Mouse (Mus musculus) limb, embryonic 12.5 days (tissue): ENCODE measurements around the gene Gm3149. TPM values are rescaled to one million over a fixed set of nuclear protein-coding genes. Genes with fewer than 3 reads are reported as not detected.
"Not testable (repeated sequence)": the region's sequence is repeated elsewhere in the genome, so short reads cannot be mapped to it uniquely, and the experiment has no call there.

Experiments used
- ATAC-seq: fragments of 200-750 bp; cut with Nextera tagmentation; 2 replicates; pipeline ENCODE4 v1.8.0; 2017; ENCODE audit warnings: low read depth, moderate TSS enrichment; ENCODE audit not compliant: insufficient number of reproducible peaks, insufficient read depth, low FRiP score, low TSS enrichment
- H3K27ac ChIP-seq: fragments of 300-500 bp; sonication (generic); 2 replicates; pipeline ENCODE4 v1.5.1; 2016; ENCODE audit warnings: mild to moderate bottlenecking, moderate library complexity
- H3K27me3 ChIP-seq: fragments of 300-500 bp; sonication (generic); 2 replicates; pipeline ENCODE4 v1.6.1; 2016; ENCODE audit warnings: mild to moderate bottlenecking, moderate library complexity
- H3K36me3 ChIP-seq: fragments of 300-500 bp; sonication (generic); 2 replicates; pipeline ENCODE4 v1.6.1; 2016; ENCODE audit warnings: mild to moderate bottlenecking, moderate library complexity
- H3K4me1 ChIP-seq: fragments of 300-500 bp; sonication (generic); replicated peaks from 2 replicates; pipeline ENCODE4 v1.6.1; 2016
- H3K4me2 ChIP-seq: fragments of 300-500 bp; sonication (generic); 2 replicates; pipeline ENCODE4 v1.6.1; 2016; ENCODE audit warnings: mild to moderate bottlenecking, moderate library complexity
- H3K4me3 ChIP-seq: fragments of 300-500 bp; sonication (generic); replicated peaks from 2 replicates; pipeline ENCODE4 v1.5.1; 2016; ENCODE audit warnings: mild to moderate bottlenecking
- H3K9ac ChIP-seq: fragments of 300-500 bp; sonication (generic); replicated peaks from 2 replicates; pipeline ENCODE4 v1.6.1; 2016; ENCODE audit warnings: mild to moderate bottlenecking, moderate library complexity
- H3K9me3 ChIP-seq: fragments of 300-500 bp; sonication (generic); 2 replicates; pipeline ENCODE4 v1.6.1; 2016; ENCODE audit warnings: mild to moderate bottlenecking, moderate library complexity
- WGBS: fragments of 180-500 bp; shearing (Covaris S2); methylation state at CpG from one replicate; pipeline ENCODE4 v1.1.7; 2016; 5-methylcytosine and 5-hydroxymethylcytosine counted together
- polyA plus RNA-seq: library from polyadenylated mRNA; unstranded; fragments of >200 nt; fragmentation: Nextera tagmentation; extraction: Ambion mirVana; gene quantifications from 2 replicates; pipeline ENCODE4 v1.2.1, GENCODE M21; 2016

Gene Gm3149
- polyA plus RNA-seq = not detected in 2 replicates

- not testable (repeated sequence) for ATAC-seq, H3K9me3 ChIP-seq, H3K9ac ChIP-seq, H3K36me3 ChIP-seq, H3K4me2 ChIP-seq, H3K4me3 ChIP-seq, H3K27me3 ChIP-seq, H3K4me1 ChIP-seq, H3K27ac ChIP-seq
- WGBS = no CpG with 5 or more reads among the region's 1 CpGs
Measured at GRCm38 (mm10) chr14:4316983-4317382, at the start of gene Gm3149. Gm3149 (plus strand) TSS chr14:4317283.

- H3K4me1 ChIP-seq, H3K27ac ChIP-seq, H3K4me2 ChIP-seq, ATAC-seq, H3K4me3 ChIP-seq, H3K27me3 ChIP-seq, H3K36me3 ChIP-seq, H3K9ac ChIP-seq, H3K9me3 ChIP-seq: not testable (repeated sequence)
- WGBS = 91% methylated on average over 2 of the region's 2 CpGs
Measured at GRCm38 (mm10) chr14:4269238-4269950, 47.7 kb upstream of the Gm3149 start.

GRCm38 (mm10) chr14:4279828-4280227 is 37.3 kb upstream of the Gm3149 start:
- not testable (repeated sequence) for H3K4me3 ChIP-seq, H3K4me1 ChIP-seq

GRCm38 (mm10) chr14:4334476-4335080 is 17.5 kb downstream of the Gm3149 start, which contains the start of gene 2610042L04Rik:
2610042L04Rik (plus strand) TSS chr14:4334763.
- not testable (repeated sequence) for H3K4me1 ChIP-seq, ATAC-seq, H3K27ac ChIP-seq, H3K27me3 ChIP-seq, H3K9me3 ChIP-seq, H3K36me3 ChIP-seq
- WGBS = 5% methylated on average over 15 of the region's 48 CpGs
- Histone ChIP-seq H3K4me2 (peak within 1 kb of the TSS; percentile 70), H3K4me3 (peak within 1 kb of the TSS; percentile 42), H3K9ac (peak within 1 kb of the TSS; percentile 50; the same call in 1 of the 2 replicates)

More at GRCm38 (mm10) chr14:4279828-4280227, 37.3 kb upstream of the Gm3149 start:
- 84% methylated on average over 3 of the region's 3 CpGs for whole genome bisulfite sequencing
- H3K9me3 ChIP-seq, H3K9ac ChIP-seq, H3K4me2 ChIP-seq, H3K27me3 ChIP-seq, H3K36me3 ChIP-seq, ATAC-seq, H3K27ac ChIP-seq: not testable (repeated sequence)

GRCm38 (mm10) chr14:4335506-4335905 is 18.4 kb downstream of the Gm3149 start:
- not testable (repeated sequence) for H3K27ac ChIP-seq, H3K9ac ChIP-seq, ATAC-seq, H3K4me3 ChIP-seq, H3K36me3 ChIP-seq, H3K4me2 ChIP-seq, H3K27me3 ChIP-seq, H3K4me1 ChIP-seq, H3K9me3 ChIP-seq
- WGBS = 1% methylated on average over 7 of the region's 8 CpGs

GRCm38 (mm10) chr14:4368991-4369390 is 51.9 kb downstream of the Gm3149 start:
- H3K27ac ChIP-seq, H3K4me2 ChIP-seq, H3K27me3 ChIP-seq, H3K4me3 ChIP-seq, H3K36me3 ChIP-seq, ATAC-seq, H3K9ac ChIP-seq, H3K9me3 ChIP-seq, H3K4me1 ChIP-seq: not testable (repeated sequence)
- 86% methylated on average over 1 of the region's 3 CpGs for WGBS

GRCm38 (mm10) chr14:4369691-4370090 is 52.6 kb downstream of the Gm3149 start:
- WGBS = 77% methylated on average over 3 of the region's 3 CpGs
- H3K36me3 ChIP-seq, H3K4me3 ChIP-seq, H3K27me3 ChIP-seq, H3K9me3 ChIP-seq, H3K4me2 ChIP-seq, H3K4me1 ChIP-seq, H3K9ac ChIP-seq, ATAC-seq, H3K27ac ChIP-seq: not testable (repeated sequence)

Other genes with a start within 250 kb of the Gm3149 start
- gene Gm3115, start 233.2 kb upstream of the Gm3149 start, polyA plus RNA-seq = not detected in 2 replicates
- 0.78 and 1.2 TPM in 2 replicates for gene Gm8108, start 206.8 kb upstream of the Gm3149 start, polyA plus RNA-seq
- gene Gm3127, start 152.3 kb upstream of the Gm3149 start, polyA plus RNA-seq = not detected in 2 replicates
- gene Gm2974, start 134.7 kb upstream of the Gm3149 start, polyA plus RNA-seq = 0.31 and 0.50 TPM in 2 replicates
- gene Gm3138, start 67.7 kb upstream of the Gm3149 start, polyA plus RNA-seq = not detected in 2 replicates
- gene 2610042L04Rik, start 17.5 kb downstream of the Gm3149 start, polyA plus RNA-seq = 0.24 and 0.43 TPM in 2 replicates
- not detected in 2 replicates for gene Gm3159, start 80.2 kb downstream of the Gm3149 start, polyA plus RNA-seq
- 0.52 TPM in 1 of 2 replicates, not detected in the other for gene Gm3164, start 98.2 kb downstream of the Gm3149 start, polyA plus RNA-seq
- gene Gm3173, start 113.7 kb downstream of the Gm3149 start, polyA plus RNA-seq = not detected in 2 replicates
- gene Gm3182, start 164.5 kb downstream of the Gm3149 start, polyA plus RNA-seq = not detected in 2 replicates
- not detected in 2 replicates for gene Gm3047, start 238.1 kb downstream of the Gm3149 start, polyA plus RNA-seq